Mouse (Mus musculus): ENCODE measurements around the gene Jazf1. TPM values are rescaled to one million over a fixed set of nuclear protein-coding genes. Genes with fewer than 3 reads are reported as not detected.
A peak's percentile ranks its signal among the peaks of the same experiment; 100 is the strongest.

The Jazf1 gene
- polyA plus RNA-seq, 2 experiments: 0.71 to 1.2 TPM

GRCm38 (mm10) chr6:53014460-53015455 lies 53.7 kb downstream of the Jazf1 start:
- H3K4me1 ChIP-seq (replicated peaks; ENCODE audit: control insufficient read depth in 2 of 2, insufficient read depth in 2 of 2, low read length in 1 of 2): no peaks in the 10 kb centered on the region
- no peak overlapping the region for H3K4me2 ChIP-seq (ENCODE audit: low read depth)
- DNase-seq (ENCODE audit: low read depth in 3 of 3, low spot score in 3 of 3): no peak
- no peaks in the 10 kb centered on the region for H3K36me3 ChIP-seq (replicated peaks; ENCODE audit: control insufficient read depth, insufficient read depth, low read depth)
- H3K4me3 ChIP-seq (ENCODE audit: insufficient read depth in 1 of 2, low read depth in 2 of 2, low read length in 2 of 2): no peak overlapping the region
- no peak overlapping the region for H3K9ac ChIP-seq (replicated peaks)
- WGBS (ENCODE audit: insufficient replicate concordance): 68% methylated on average over 9 of the region's 9 CpGs
- H3K9me3 ChIP-seq (ENCODE audit: control insufficient read depth, low read length): no peaks in the 10 kb centered on the region
- TF ChIP-seq CTCF (IDR thresholded peaks at IDR 0.05; ENCODE audit: low read depth): no peak
- no peak for TF ChIP-seq EP300 (IDR thresholded peaks at IDR 0.05; ENCODE audit: low read depth)
- ATAC-seq (ENCODE audit: insufficient read depth): no peak
- H3K27me3 ChIP-seq (ENCODE audit: control insufficient read depth, insufficient read depth, low read length): no peaks in the 10 kb centered on the region
- H3K27ac ChIP-seq: no peak overlapping the region

GRCm38 (mm10) chr6:53010286-53010685 lies 58.1 kb downstream of the Jazf1 start:
- H3K4me3 ChIP-seq (ENCODE audit: insufficient read depth in 1 of 2, low read depth in 2 of 2, low read length in 2 of 2): no peak overlapping the region
- H3K4me1 ChIP-seq (replicated peaks; ENCODE audit: control insufficient read depth in 2 of 2, insufficient read depth in 2 of 2, low read length in 1 of 2): no peaks in the 10 kb centered on the region
- TF ChIP-seq CTCF (IDR thresholded peaks at IDR 0.05; ENCODE audit: low read depth) (no peak), EP300 (IDR thresholded peaks at IDR 0.05; ENCODE audit: low read depth) (no peak)
- DNase-seq (ENCODE audit: low read depth in 3 of 3, low spot score in 3 of 3): no peak
- H3K27me3 ChIP-seq (ENCODE audit: control insufficient read depth, insufficient read depth, low read length): no peaks in the 10 kb centered on the region
- H3K27ac ChIP-seq: no peak overlapping the region
- H3K9me3 ChIP-seq (ENCODE audit: control insufficient read depth, low read length): no peaks in the 10 kb centered on the region
- no peak overlapping the region for H3K4me2 ChIP-seq (ENCODE audit: low read depth)
- no peaks in the 10 kb centered on the region for H3K36me3 ChIP-seq (replicated peaks; ENCODE audit: control insufficient read depth, insufficient read depth, low read depth)
- 59% methylated on average over 2 of the region's 2 CpGs for WGBS (ENCODE audit: insufficient replicate concordance)
- ATAC-seq (ENCODE audit: insufficient read depth): no peak
- H3K9ac ChIP-seq (replicated peaks): no peak overlapping the region

- TF ChIP-seq CTCF (IDR thresholded peaks at IDR 0.05; ENCODE audit: low read depth) (no peak), EP300 (IDR thresholded peaks at IDR 0.05; ENCODE audit: low read depth) (no peak)
- H3K27ac ChIP-seq: no peak overlapping the region
- peak in 2 of 3 experiments; percentile 2 to 12 for DNase-seq (ENCODE audit: low read depth in 3 of 3, low spot score in 3 of 3)
- no peaks in the 10 kb centered on the region for H3K36me3 ChIP-seq (replicated peaks; ENCODE audit: control insufficient read depth, insufficient read depth, low read depth)
- 44% methylated on average over 3 of the region's 3 CpGs for WGBS (ENCODE audit: insufficient replicate concordance)
- H3K4me2 ChIP-seq (ENCODE audit: low read depth): no peak overlapping the region
- no peak for ATAC-seq (ENCODE audit: insufficient read depth)
- H3K9me3 ChIP-seq (ENCODE audit: control insufficient read depth, low read length): no peaks in the 10 kb centered on the region
- no peak overlapping the region for H3K4me3 ChIP-seq (ENCODE audit: insufficient read depth in 1 of 2, low read depth in 2 of 2, low read length in 2 of 2)
- no peaks in the 10 kb centered on the region for H3K4me1 ChIP-seq (replicated peaks; ENCODE audit: control insufficient read depth in 2 of 2, insufficient read depth in 2 of 2, low read length in 1 of 2)
- no peaks in the 10 kb centered on the region for H3K27me3 ChIP-seq (ENCODE audit: control insufficient read depth, insufficient read depth, low read length)
- H3K9ac ChIP-seq (replicated peaks): no peak overlapping the region
These were observed 62.4 kb downstream of the Jazf1 start for GRCm38 (mm10) chr6:53006032-53006431.

DNA sequence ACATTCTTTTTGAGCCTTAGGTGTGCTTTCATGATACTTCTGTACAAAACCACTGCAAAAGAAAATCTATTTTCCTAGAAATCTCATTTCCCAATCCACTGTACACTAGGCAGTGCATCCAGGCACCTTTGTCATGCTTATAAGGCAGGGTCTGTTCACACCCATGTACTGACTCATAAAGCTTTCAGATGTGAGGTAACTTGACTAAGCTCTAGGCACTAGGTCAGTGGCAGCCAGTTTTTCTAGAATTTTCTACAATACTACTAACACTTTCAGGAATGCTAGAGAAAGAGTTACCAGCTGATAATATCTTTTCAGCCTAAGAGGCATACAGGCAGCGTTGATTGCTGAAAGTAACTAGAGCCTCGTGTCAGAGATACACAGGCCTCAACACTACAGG lies 62.9 kb downstream of the Jazf1 start:
- H3K27me3 ChIP-seq (ENCODE audit: control insufficient read depth, insufficient read depth, low read length): no peaks in the 10 kb centered on the region
- TF ChIP-seq CTCF (IDR thresholded peaks at IDR 0.05; ENCODE audit: low read depth) (no peak), EP300 (IDR thresholded peaks at IDR 0.05; ENCODE audit: low read depth) (no peak)
- no peak overlapping the region for H3K27ac ChIP-seq
- H3K4me1 ChIP-seq (replicated peaks; ENCODE audit: control insufficient read depth in 2 of 2, insufficient read depth in 2 of 2, low read length in 1 of 2): no peaks in the 10 kb centered on the region
- ATAC-seq (ENCODE audit: insufficient read depth): no peak
- no peak overlapping the region for H3K4me3 ChIP-seq (ENCODE audit: insufficient read depth in 1 of 2, low read depth in 2 of 2, low read length in 2 of 2)
- H3K36me3 ChIP-seq (replicated peaks; ENCODE audit: control insufficient read depth, insufficient read depth, low read depth): no peaks in the 10 kb centered on the region
- H3K4me2 ChIP-seq (ENCODE audit: low read depth): no peak overlapping the region
- 66% methylated on average over 2 of the region's 2 CpGs for WGBS (ENCODE audit: insufficient replicate concordance)
- no peak for DNase-seq (ENCODE audit: low read depth in 3 of 3, low spot score in 3 of 3)
- H3K9ac ChIP-seq (replicated peaks): no peak overlapping the region
- no peaks in the 10 kb centered on the region for H3K9me3 ChIP-seq (ENCODE audit: control insufficient read depth, low read length)

DNA sequence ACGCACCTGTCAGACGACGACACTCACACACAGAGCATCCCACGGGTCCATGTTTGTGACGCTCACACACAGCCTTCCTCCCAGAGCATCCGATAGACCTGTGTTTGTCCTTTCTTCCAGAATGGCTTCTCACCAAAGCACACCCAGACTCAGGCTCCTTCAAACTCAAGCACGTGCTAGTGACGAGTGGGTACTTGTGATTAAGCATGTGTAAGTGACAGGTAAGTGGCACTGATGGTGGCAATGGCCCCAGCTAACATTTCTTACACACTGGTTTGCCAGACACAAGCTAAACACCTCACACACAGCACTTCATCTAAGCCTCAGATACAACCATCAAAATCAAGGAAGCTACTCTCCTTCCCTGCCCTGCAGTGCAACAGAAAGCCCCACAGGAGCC lies 77.6 kb downstream of the Jazf1 start:
- DNase-seq (ENCODE audit: low read depth in 3 of 3, low spot score in 3 of 3): no peak
- no peak overlapping the region for H3K9ac ChIP-seq (replicated peaks)
- H3K27ac ChIP-seq: no peak overlapping the region
- no peak for ATAC-seq (ENCODE audit: insufficient read depth)
- 76% methylated on average over 8 of the region's 8 CpGs for WGBS (ENCODE audit: insufficient replicate concordance)
- H3K4me1 ChIP-seq (replicated peaks; ENCODE audit: control insufficient read depth in 2 of 2, insufficient read depth in 2 of 2, low read length in 1 of 2): no peaks in the 10 kb centered on the region
- H3K4me2 ChIP-seq (ENCODE audit: low read depth): no peak overlapping the region
- H3K9me3 ChIP-seq (ENCODE audit: control insufficient read depth, low read length): no peaks in the 10 kb centered on the region
- no peaks in the 10 kb centered on the region for H3K36me3 ChIP-seq (replicated peaks; ENCODE audit: control insufficient read depth, insufficient read depth, low read depth)
- H3K4me3 ChIP-seq (ENCODE audit: insufficient read depth in 1 of 2, low read depth in 2 of 2, low read length in 2 of 2): no peak overlapping the region
- no peaks in the 10 kb centered on the region for H3K27me3 ChIP-seq (ENCODE audit: control insufficient read depth, insufficient read depth, low read length)
- TF ChIP-seq EP300 (IDR thresholded peaks at IDR 0.05; ENCODE audit: low read depth): no peak
- TF ChIP-seq CTCF (IDR thresholded peaks at IDR 0.05; ENCODE audit: low read depth): no peak

Measured in liver, embryonic 14.5 days (tissue).